ENCODE assay signal across 30 mouse cellular contexts in genomic region chr3:21744107-21744506, GRCm38 (mm10).
"Had no signal": no experiment of that assay in that cellular context is flagged by ENCODE, and none has a peak within 500 bp of the region (broad histone marks: within the 10 kb centered on the region; RNA-seq: fewer than 3 reads in every experiment).

No protein-coding gene starts in this region.

- H3K9me3 ChIP-seq: limb, embryonic 10.5 days; limb, embryonic 12.5 days; limb, embryonic 15.5 days; liver, embryonic 12.5 days; liver, embryonic 13.5 days; liver, embryonic 15.5 days; lung, embryonic 15.5 days; megakaryocyte, embryonic 14.5 days; midbrain, embryonic 12.5 days; midbrain, embryonic 13.5 days; midbrain, embryonic 15.5 days had no signal

- H3K9ac ChIP-seq: limb, embryonic 12.5 days; limb, embryonic 13.5 days; limb, embryonic 15.5 days; liver, embryonic 12.5 days; liver, embryonic 13.5 days; liver, embryonic 14.5 days; liver, embryonic 15.5 days; lung, embryonic 14.5 days; lung, embryonic 15.5 days; midbrain, embryonic 12.5 days; midbrain, embryonic 13.5 days; midbrain, embryonic 15.5 days had no signal

- H3K27ac ChIP-seq: left cerebral cortex, adult 2 months; limb, embryonic 10.5 days; limb, embryonic 12.5 days; limb, embryonic 13.5 days; limb, embryonic 15.5 days; liver, embryonic 12.5 days; liver, embryonic 13.5 days; liver, embryonic 14.5 days; liver, embryonic 15.5 days; lung, embryonic 15.5 days; macrophage; midbrain, embryonic 10.5 days; midbrain, embryonic 12.5 days; midbrain, embryonic 13.5 days; midbrain, embryonic 15.5 days had no signal

- H3K27me3 ChIP-seq: limb, embryonic 12.5 days; limb, embryonic 13.5 days; limb, embryonic 15.5 days; liver, embryonic 12.5 days; liver, embryonic 13.5 days; liver, embryonic 15.5 days; lung, embryonic 15.5 days; megakaryocyte, embryonic 14.5 days; midbrain, embryonic 12.5 days; midbrain, embryonic 13.5 days; midbrain, embryonic 15.5 days had no signal

- H3K36me3 ChIP-seq: limb, embryonic 10.5 days; limb, embryonic 12.5 days; limb, embryonic 13.5 days; limb, embryonic 15.5 days; liver, embryonic 12.5 days; liver, embryonic 13.5 days; liver, embryonic 15.5 days; lung, embryonic 15.5 days; midbrain, embryonic 10.5 days; midbrain, embryonic 12.5 days; midbrain, embryonic 13.5 days; midbrain, embryonic 15.5 days had no signal

- H3K4me1 ChIP-seq: limb, embryonic 10.5 days; limb, embryonic 12.5 days; limb, embryonic 13.5 days; limb, embryonic 15.5 days; liver, embryonic 12.5 days; liver, embryonic 13.5 days; liver, embryonic 15.5 days; lung, embryonic 15.5 days; midbrain, embryonic 10.5 days; midbrain, embryonic 12.5 days; midbrain, embryonic 13.5 days; midbrain, embryonic 15.5 days had no signal

- H3K4me3 ChIP-seq: left cerebral cortex, adult 2 months; limb, embryonic 10.5 days; limb, embryonic 12.5 days; limb, embryonic 13.5 days; limb, embryonic 15.5 days; liver, embryonic 12.5 days; liver, embryonic 13.5 days; liver, embryonic 15.5 days; lung, embryonic 15.5 days; megakaryocyte, embryonic 14.5 days; midbrain, embryonic 10.5 days; midbrain, embryonic 12.5 days; midbrain, embryonic 13.5 days; midbrain, embryonic 15.5 days; myocyte had no signal

- ATAC-seq: liver, embryonic 12.5 days; lung, postnatal 0 days; midbrain, embryonic 13.5 days; midbrain, embryonic 15.5 days; midbrain, embryonic 16.5 days had no signal

- DNase-seq: left cerebral cortex, postnatal 4 days; liver; liver, embryonic 13.5 days; lung, adult 18-20 months; lung, adult 2 months; lung, embryonic 14.5 days; lung, postnatal 10 days; lung, postnatal 14 days; lung, postnatal 36 days; lung, postnatal 4 days; midbrain, embryonic 14.5 days had no signal

- H3K4me2 ChIP-seq: limb, embryonic 12.5 days; limb, embryonic 13.5 days; limb, embryonic 15.5 days; liver, embryonic 12.5 days; liver, embryonic 13.5 days; liver, embryonic 15.5 days; lung, embryonic 14.5 days; lung, embryonic 15.5 days; midbrain, embryonic 11.5 days; midbrain, embryonic 12.5 days; midbrain, embryonic 13.5 days; midbrain, embryonic 15.5 days had no signal
